In the genomic region with DNA sequence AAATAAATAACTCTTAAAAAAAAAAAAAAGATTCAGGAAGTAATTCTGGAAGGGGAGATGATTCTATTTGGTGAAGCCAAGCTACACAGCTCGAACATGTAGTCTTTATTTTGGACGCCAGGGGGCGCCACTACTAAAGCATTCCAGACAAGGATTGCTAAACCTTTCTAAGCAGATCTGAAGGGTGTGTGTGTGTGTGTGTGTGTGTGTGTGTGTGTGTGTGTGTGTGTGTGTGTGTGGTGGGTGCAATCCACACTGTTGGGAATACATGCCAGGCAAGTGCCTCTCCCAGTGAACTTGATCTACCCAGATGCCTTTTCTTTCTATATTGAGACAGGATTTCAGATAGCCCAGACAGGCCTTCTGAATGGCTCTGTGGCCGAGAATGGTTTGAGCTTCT, we compare ENCODE assay signal across 7 mouse cellular contexts. TPM values are rescaled to one million over a fixed set of nuclear protein-coding genes. Genes with fewer than 3 reads are reported as not detected.
DNase-seq lines count a peak whose midpoint lies in the region; ATAC-seq lines count a peak whose summit lies in the region.

No protein-coding gene starts in this region.

- H3K4me1 ChIP-seq in intestine, embryonic 15.5 days (replicated peaks) = no peaks in the 10 kb centered on the region

- peak; percentile 82 for DNase-seq in adipocyte (ENCODE audit: low spot score)
- DNase-seq in cerebellum, postnatal 25 days = peak; percentile 79 to 90
- peak; percentile 89 for DNase-seq in gastrocnemius, adult 18-20 months (ENCODE audit: low spot score)
- DNase-seq in left cerebral cortex, postnatal 14 days (ENCODE audit: low spot score in 2 of 2) = peak; percentile 86 to 93
- peak; percentile 76 for DNase-seq in mesoderm, embryonic 11.5 days (ENCODE audit: low read depth, low spot score)
- DNase-seq in skeletal muscle tissue, adult 2 months (ENCODE audit: low read depth, low spot score) = peak; percentile 77

- intact Hi-C loops in left cerebral cortex, postnatal 14 days (cut with DNase I) = no loop called here

- no peaks in the 10 kb centered on the region for H3K27me3 ChIP-seq in intestine, embryonic 15.5 days (replicated peaks)

- no peak overlapping the region for H3K9ac ChIP-seq in intestine, embryonic 15.5 days

- 18% methylated on average over 4 of the region's 4 CpGs for WGBS in intestine, embryonic 15.5 days

- H3K4me3 ChIP-seq in intestine, embryonic 15.5 days (replicated peaks) = no peak overlapping the region

- no peak overlapping the region for H3K4me2 ChIP-seq in intestine, embryonic 15.5 days (replicated peaks)

- no peaks in the 10 kb centered on the region for H3K9me3 ChIP-seq in intestine, embryonic 15.5 days

- H3K27ac ChIP-seq in intestine, embryonic 15.5 days = no peak overlapping the region

- H3K36me3 ChIP-seq in intestine, embryonic 15.5 days = no peaks in the 10 kb centered on the region

- ATAC-seq in intestine, embryonic 15.5 days = peak; percentile 75; the same call in 1 of the 2 replicates

RNA-seq across cellular contexts. Expression of a gene that starts 2.3 kb away (rescaled TPM):
- total RNA-seq in gastrocnemius, adult 18-20 months (2021) = 10 to 100 TPM; 13.8 to 17.4 TPM
- polyA plus RNA-seq in intestine, embryonic 15.5 days (2015; fragmentation: Nextera tagmentation; extraction: Ambion mirVana) = 60.2 and 62.1 TPM in 2 replicates
- 10 to 100 TPM; 19.5 to 26.0 TPM for total RNA-seq in left cerebral cortex, postnatal 14 days (2021)

RNA-seq across cellular contexts. Expression of a gene that starts 9.4 kb away (rescaled TPM):
- total RNA-seq in gastrocnemius, adult 18-20 months (2021) = 100 to 1,000 TPM; 169 to 172 TPM
- polyA plus RNA-seq in intestine, embryonic 15.5 days (2015; fragmentation: Nextera tagmentation; extraction: Ambion mirVana) = 20.1 TPM in 2 replicates
- 10 to 100 TPM; 84.7 to 88.7 TPM for total RNA-seq in left cerebral cortex, postnatal 14 days (2021)

RNA-seq across cellular contexts. Expression of a gene that starts 48.2 kb away (rescaled TPM):
- 10 to 100 TPM; 25.0 to 26.6 TPM for total RNA-seq in gastrocnemius, adult 18-20 months (2021)
- polyA plus RNA-seq in intestine, embryonic 15.5 days (2015; fragmentation: Nextera tagmentation; extraction: Ambion mirVana) = 98.9 and 109 TPM in 2 replicates
- 10 to 100 TPM; 26.3 to 27.6 TPM for total RNA-seq in left cerebral cortex, postnatal 14 days (2021)

RNA-seq across cellular contexts. Expression of a gene that starts 48.2 kb away (rescaled TPM):
- total RNA-seq in gastrocnemius, adult 18-20 months (2021) = 10 to 100 TPM; 24.0 to 29.8 TPM
- polyA plus RNA-seq in intestine, embryonic 15.5 days (2015; fragmentation: Nextera tagmentation; extraction: Ambion mirVana) = 31.4 and 33.4 TPM in 2 replicates
- total RNA-seq in left cerebral cortex, postnatal 14 days (2021) = 10 to 100 TPM; 32.2 to 37.2 TPM
